Mouse (Mus musculus): ENCODE measurements around the gene Casp3. TPM values are rescaled to one million over a fixed set of nuclear protein-coding genes. Genes with fewer than 3 reads are reported as not detected.

Casp3 gene
- polyA plus RNA-seq, 1 experiment from 2014 or later = 89.8 TPM

Other genes with a start within 250 kb of the Casp3 start
- gene Acsl1, start 146.3 kb upstream of the Casp3 start, polyA plus RNA-seq (2015; fragmentation: Nextera tagmentation; extraction: Ambion mirVana) = 20.3 and 23.5 TPM in 2 replicates
- gene Cenpu, start 65.3 kb upstream of the Casp3 start, polyA plus RNA-seq (2015; fragmentation: Nextera tagmentation; extraction: Ambion mirVana) = 18.1 and 22.3 TPM in 2 replicates
- 13.2 and 15.2 TPM in 2 replicates for gene Primpol, start 79 bp upstream of the Casp3 start, polyA plus RNA-seq (2015; fragmentation: Nextera tagmentation; extraction: Ambion mirVana)
- 38.3 and 39.4 TPM in 2 replicates for gene Irf2, start 122.4 kb downstream of the Casp3 start, polyA plus RNA-seq (2015; fragmentation: Nextera tagmentation; extraction: Ambion mirVana)

All from lung, embryonic 16.5 days (tissue).